Mouse (Mus musculus): ENCODE data around the gene Frg2f1.
A peak's percentile ranks its signal among the peaks of the same experiment; 100 is the strongest.

Frg2f1 gene

DNA sequence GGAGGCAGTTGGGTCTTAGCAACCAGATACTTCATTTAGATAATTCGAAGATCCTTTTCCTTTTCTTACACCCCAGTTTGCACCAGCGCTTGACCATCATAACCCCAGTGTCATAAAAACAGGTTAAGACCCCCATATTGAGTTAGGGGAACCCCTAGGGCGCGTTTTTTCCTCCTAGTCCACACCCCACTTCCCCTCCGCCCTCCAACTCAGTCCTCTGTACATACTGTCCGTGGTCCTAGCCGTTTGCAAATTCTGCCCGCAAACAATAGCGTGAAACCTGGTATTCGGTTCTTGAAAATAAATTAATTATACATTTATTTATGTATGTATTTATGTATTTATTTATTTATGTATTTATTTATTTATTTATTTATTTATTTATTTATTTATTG lies 46.4 kb downstream of the Frg2f1 start:
- no peak for DNase-seq (ENCODE audit: low read depth, low spot score)

DNA sequence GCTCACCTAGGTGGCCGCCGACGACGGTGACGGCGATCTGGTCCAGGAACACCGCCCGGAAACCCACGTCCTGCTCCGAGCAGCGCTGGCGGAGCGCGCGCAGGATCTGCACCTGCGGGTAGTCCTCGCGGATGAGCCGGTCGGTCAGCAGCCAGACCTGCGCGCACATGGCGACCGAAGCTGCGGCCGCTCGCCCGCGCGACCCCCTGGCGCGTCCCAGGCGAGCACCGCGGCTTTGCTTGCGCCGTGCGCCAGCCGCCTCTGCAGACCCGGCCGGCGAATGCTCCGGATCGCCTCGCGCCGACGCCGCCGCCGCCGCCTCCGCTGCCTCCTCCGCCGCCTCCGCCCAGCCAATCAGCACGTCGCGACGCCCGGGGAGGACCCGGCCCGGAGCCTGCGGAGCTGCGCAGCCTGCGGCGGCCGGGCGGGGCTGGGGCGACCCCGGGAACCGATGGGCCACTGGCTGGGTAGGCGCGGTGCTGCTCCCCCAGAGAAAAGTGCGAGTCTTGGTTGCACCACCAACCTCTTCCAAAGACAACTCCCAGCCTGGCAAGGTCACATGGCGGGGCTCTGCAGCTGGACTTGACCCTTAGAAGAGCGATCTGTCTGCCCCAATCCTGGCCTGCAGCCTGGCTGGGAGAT lies 46.9 kb downstream of the Frg2f1 start, which contains the start of gene Rimkla:
TSS of gene Rimkla (minus strand) at position 338 of the 642 bp plus-strand sequence.
- peak; percentile 54 for DNase-seq (ENCODE audit: low read depth, low spot score)

DNA sequence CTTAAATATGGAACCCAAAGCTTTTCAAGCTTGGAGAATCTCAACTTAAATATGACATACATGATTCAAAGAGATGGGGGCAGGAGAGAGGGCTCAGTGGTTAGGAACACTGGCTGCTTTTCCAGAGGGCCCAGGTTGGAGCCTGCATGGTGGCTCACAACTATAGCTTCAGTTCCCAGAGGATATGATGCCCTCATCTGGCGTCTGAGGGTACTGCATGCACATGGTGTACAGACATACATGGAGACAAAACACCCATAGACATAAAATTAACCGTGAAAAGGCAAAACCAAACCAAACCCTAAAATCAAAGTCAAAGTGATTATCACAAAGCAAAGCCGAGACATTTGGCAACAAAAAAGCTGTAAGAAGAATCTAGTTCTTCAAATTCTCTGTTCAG lies 48.5 kb downstream of the Frg2f1 start:
- no peak for DNase-seq (ENCODE audit: low read depth, low spot score)

DNA sequence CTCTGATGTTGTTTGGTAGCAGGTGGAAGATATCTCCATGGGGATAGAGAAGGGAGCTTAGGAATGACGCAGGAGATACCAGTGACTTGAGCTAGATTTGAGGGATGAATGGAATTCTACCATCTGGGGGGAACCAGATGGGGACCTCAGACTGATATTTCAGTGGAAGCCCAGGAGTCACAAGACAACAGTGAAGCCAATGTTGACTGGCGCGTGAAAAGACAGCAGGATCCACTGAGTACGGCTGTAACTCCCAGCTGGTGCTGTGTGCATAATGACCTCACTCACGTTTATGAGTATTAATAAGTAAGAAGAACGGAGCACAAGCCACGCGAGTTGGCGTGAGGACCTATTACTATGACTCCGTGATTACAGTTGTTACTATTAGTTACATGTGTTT lies 49.7 kb downstream of the Frg2f1 start:
- DNase-seq (ENCODE audit: low read depth, low spot score): no peak

DNA sequence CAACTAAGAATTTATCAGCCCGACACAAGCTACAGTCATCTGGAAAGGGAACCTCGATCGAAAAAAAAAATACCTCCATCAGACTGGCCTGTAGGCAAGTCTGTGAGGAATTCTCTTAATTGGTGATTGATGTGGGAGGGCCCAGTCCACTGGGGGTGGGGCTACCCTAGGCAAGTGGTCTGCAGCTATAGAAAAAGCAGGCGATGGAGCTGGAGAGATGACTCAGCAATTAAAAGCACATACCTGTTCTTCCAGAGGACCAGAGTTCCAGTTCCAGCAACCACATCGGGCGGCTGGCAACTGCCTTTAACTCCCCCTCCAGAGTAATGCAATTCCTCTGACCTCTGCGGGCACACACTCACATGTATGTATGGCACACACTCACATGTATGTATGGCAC lies 54.4 kb downstream of the Frg2f1 start:
- no peak for DNase-seq (ENCODE audit: low read depth, low spot score)

DNA sequence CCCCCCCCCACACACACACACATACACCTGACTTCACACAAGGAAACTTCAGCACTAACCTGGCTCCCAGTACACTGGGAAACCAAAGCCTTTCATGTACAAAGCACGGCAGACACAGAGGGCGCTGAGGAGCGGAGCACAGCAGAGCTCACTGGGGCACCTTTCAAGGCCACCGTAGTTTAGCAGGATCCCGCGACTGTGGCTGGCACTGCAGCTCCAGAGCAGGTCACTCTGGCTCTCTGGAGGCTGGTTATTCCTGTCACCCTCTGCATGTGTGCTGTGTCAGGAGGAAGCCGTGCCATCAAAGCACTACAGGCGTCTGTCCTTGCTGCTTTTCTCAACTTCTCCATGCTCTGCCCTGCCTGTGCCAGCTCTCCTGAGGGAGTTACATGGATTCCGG lies 56.3 kb downstream of the Frg2f1 start:
- DNase-seq (ENCODE audit: low read depth, low spot score): no peak
